16 mouse cellular contexts compared by ENCODE assay signal in genomic region chr7:100238271-100238670, GRCm38 (mm10). TPM values are rescaled to one million over a fixed set of nuclear protein-coding genes. Genes with fewer than 3 reads are reported as not detected.
"Had no signal": no experiment of that assay in that cellular context is flagged by ENCODE, and none has a peak within 500 bp of the region (broad histone marks: within the 10 kb centered on the region; RNA-seq: fewer than 3 reads in every experiment).

No protein-coding gene starts in this region.

- H3K27me3 ChIP-seq: neural tube, embryonic 15.5 days; stomach, embryonic 15.5 days had no signal

- H3K9ac ChIP-seq: neural tube, embryonic 15.5 days; stomach, embryonic 15.5 days had no signal

- H3K27ac ChIP-seq: neural tube, embryonic 15.5 days; stomach, embryonic 15.5 days; stomach, postnatal 0 days had no signal

- H3K9me3 ChIP-seq: neural tube, embryonic 15.5 days; stomach, embryonic 15.5 days had no signal

- H3K4me3 ChIP-seq: neural tube, embryonic 15.5 days; stomach, embryonic 15.5 days had no signal

- DNase-seq: retina, postnatal 1 day; right cerebral cortex, adult 18-20 months; right cerebral cortex, postnatal 14 days; right cerebral cortex, postnatal 25 days; right cerebral cortex, postnatal 4 days; spleen, adult 18-20 months; thymus, adult 18-20 months; thymus, adult 2 months; thymus, postnatal 14 days; thymus, postnatal 25 days; thymus, postnatal 36 days; thymus, postnatal 4 days had no signal

- H3K4me1 ChIP-seq: stomach, embryonic 15.5 days had no signal

- H3K36me3 ChIP-seq: neural tube, embryonic 15.5 days; stomach, embryonic 15.5 days had no signal

- H3K4me2 ChIP-seq: neural tube, embryonic 15.5 days; stomach, embryonic 15.5 days had no signal

RNA-seq across cellular contexts. Expression of gene P4ha3, which starts 47.0 kb away (rescaled TPM):
- total RNA-seq: neutrophil, adult 5-6 weeks had no signal
